In the genomic region with DNA sequence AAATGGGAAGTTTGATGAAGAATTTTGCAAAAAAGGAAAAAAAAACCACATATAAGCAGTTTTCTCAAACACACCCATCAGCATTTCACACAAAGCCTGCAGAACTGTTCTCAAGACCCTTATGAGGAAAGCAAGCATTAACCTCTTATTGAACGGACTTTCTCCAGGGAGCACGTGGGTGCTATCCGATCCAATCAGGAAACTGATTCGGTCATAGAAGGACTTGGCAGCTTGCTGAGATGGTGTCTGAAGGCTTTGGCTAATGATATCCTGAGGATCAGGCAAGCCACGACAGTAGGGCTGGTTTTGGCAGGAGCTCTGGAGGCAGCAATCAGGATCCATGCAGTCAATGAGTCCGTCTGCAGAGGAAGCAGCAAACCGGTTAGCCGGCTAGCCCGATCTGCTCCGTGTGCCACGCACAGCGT, we compare ENCODE assay signal across 9 mouse cellular contexts.
DNase-seq lines count a peak whose midpoint lies in the region; ATAC-seq lines count a peak whose summit lies in the region.
"Had no signal": no experiment of that assay in that cellular context is flagged by ENCODE, and none has a peak within 500 bp of the region (broad histone marks: within the 10 kb centered on the region; RNA-seq: fewer than 3 reads in every experiment).

No protein-coding gene starts in this region.

- peaks cover 6% of the 10 kb centered on the region for H3K4me1 ChIP-seq in hindbrain, embryonic 16.5 days (ENCODE audit: control insufficient read depth, insufficient read depth, low read depth, low read length)
- H3K4me1 ChIP-seq in stomach, embryonic 15.5 days, result no peaks in the 10 kb centered on the region
- H3K4me1 ChIP-seq: heart, embryonic 13.5 days had no signal

- intact Hi-C loops in heart, postnatal 14 days (cut with DNase I), result no loop called here

- H3K36me3 ChIP-seq in hindbrain, embryonic 16.5 days (ENCODE audit: control insufficient read depth, insufficient read depth, low read length), result no peaks in the 10 kb centered on the region
- no peaks in the 10 kb centered on the region for H3K36me3 ChIP-seq in stomach, embryonic 15.5 days

- H3K27ac ChIP-seq in hindbrain, embryonic 16.5 days (ENCODE audit: low read depth, low read length), result no peak overlapping the region
- H3K27ac ChIP-seq in stomach, embryonic 15.5 days, result no peak overlapping the region
- H3K27ac ChIP-seq: heart, embryonic 13.5 days had no signal

- peak; percentile 24 for DNase-seq in embryo, embryonic 10 days (ENCODE audit: low spot score)
- DNase-seq in embryo, embryonic 9.5 days (ENCODE audit: extremely low spot score), result no peak
- DNase-seq in retina, postnatal 1 day, result peak; percentile 43
- no peak for DNase-seq in retina, embryonic 14.5 days (ENCODE audit: low spot score)
- DNase-seq in heart, postnatal 14 days, result no peak
- DNase-seq in T-cell, adult 2 months (ENCODE audit: low spot score), result no peak

- ATAC-seq in hindbrain, embryonic 16.5 days, result peak; percentile 80
- ATAC-seq in stomach, embryonic 15.5 days (ENCODE audit: insufficient read depth, low FRiP score, low read depth), result no peak

- H3K4me2 ChIP-seq in hindbrain, embryonic 16.5 days (ENCODE audit: low read length), result peak overlapping the region; percentile 38
- peak overlapping the region; percentile 25; the same call in 1 of the 2 replicates for H3K4me2 ChIP-seq in stomach, embryonic 15.5 days
- H3K4me2 ChIP-seq: heart, embryonic 13.5 days had no signal

- H3K27me3 ChIP-seq in hindbrain, embryonic 16.5 days (replicated peaks; ENCODE audit: control insufficient read depth, insufficient read depth, low read length), result no peaks in the 10 kb centered on the region
- H3K27me3 ChIP-seq in stomach, embryonic 15.5 days (replicated peaks), result no peaks in the 10 kb centered on the region
- H3K27me3 ChIP-seq: heart, embryonic 13.5 days had no signal

- H3K9ac ChIP-seq in hindbrain, embryonic 16.5 days (ENCODE audit: low read depth, low read length), result peak overlapping the region; percentile 5; the same call in 1 of the 2 replicates
- H3K9ac ChIP-seq in stomach, embryonic 15.5 days, result no peak overlapping the region
- H3K9ac ChIP-seq: heart, embryonic 13.5 days had no signal

- 37% methylated on average over 12 of the region's 12 CpGs for WGBS in hindbrain, embryonic 16.5 days
- WGBS in stomach, embryonic 15.5 days, result 50% methylated on average over 12 of the region's 12 CpGs

- no peaks in the 10 kb centered on the region for H3K9me3 ChIP-seq in hindbrain, embryonic 16.5 days (ENCODE audit: control insufficient read depth, low read length)
- no peaks in the 10 kb centered on the region for H3K9me3 ChIP-seq in stomach, embryonic 15.5 days
- H3K9me3 ChIP-seq: heart, embryonic 13.5 days had no signal

- peak overlapping the region; percentile 14 for H3K4me3 ChIP-seq in hindbrain, embryonic 16.5 days (ENCODE audit: low read length)
- no peak overlapping the region for H3K4me3 ChIP-seq in stomach, embryonic 15.5 days (replicated peaks)
- H3K4me3 ChIP-seq: heart, embryonic 13.5 days had no signal

Comparison
In these comparisons a context has a peak if more than half of its experiments do, and no peak if none do; other contexts are left out.
1. DNase-seq: peak in embryo, embryonic 10 days (single experiment) and retina, postnatal 1 day (single experiment); none in embryo, embryonic 9.5 days (single experiment), retina, embryonic 14.5 days (single experiment), heart, postnatal 14 days (0 of 2) and T-cell, adult 2 months (single experiment).